Mouse (Mus musculus) c-Kit-positive CD71-negative TER-119-negative erythroid progenitor cells, embryonic 14.5 days (primary cell): ENCODE results near the gene Kcnj12.

Experiments
- DNase-seq: peaks from one replicate; pipeline ENCODE4 v3.0.0-alpha.2; 2013; ENCODE audit warnings: low read depth

The Kcnj12 gene

GRCm38 (mm10) chr11:61110113-61110512 lies 87.7 kb downstream of the Kcnj12 start:
- no peak for DNase-seq

GRCm38 (mm10) chr11:61110928-61111327 lies 88.6 kb downstream of the Kcnj12 start:
- DNase-seq: no peak

- DNase-seq: no peak
These were observed 89.1 kb downstream of the Kcnj12 start for GRCm38 (mm10) chr11:61111472-61111871.

GRCm38 (mm10) chr11:61112323-61112995 lies 90.1 kb downstream of the Kcnj12 start:
- no peak for DNase-seq

GRCm38 (mm10) chr11:61116226-61116625 lies 93.9 kb downstream of the Kcnj12 start:
- DNase-seq: no peak

- no peak for DNase-seq
These were observed 97.7 kb downstream of the Kcnj12 start for GRCm38 (mm10) chr11:61119996-61120583.
